Mouse (Mus musculus) gastrocnemius, postnatal 10 days (tissue): ENCODE data around the gene Garnl3. TPM values are rescaled to one million over a fixed set of nuclear protein-coding genes. Genes with fewer than 3 reads are reported as not detected.
A peak's percentile ranks its signal among the peaks of the same experiment; 100 is the strongest.

ENCODE experiments used
- DNase-seq: peaks from one replicate; pipeline ENCODE4 v3.0.0; 2021; ENCODE audit warnings: mixed read lengths
- long read RNA-seq, 2 experiments: library from polyadenylated mRNA; stranded (forward); transcript quantifications; one replicate each; pipeline ENCODE4 v2.0.0; 2021
- total RNA-seq, 2 experiments: library from RNA; stranded (reverse); gene quantifications; 2 replicates each; pipeline ENCODE4 v1.2.3; 2021

Gene Garnl3
- 1 to 10 TPM; 3.1 to 4.7 TPM for total RNA-seq
- long read RNA-seq, experiment 1, partial matches to known transcripts: 1 of 6 reads
- long read RNA-seq, experiment 1, other reads (novel, unspliced or antisense): 5 of 6 reads
- long read RNA-seq, experiment 2, partial matches to known transcripts: 1 of 2 reads
- long read RNA-seq, experiment 2, other reads (novel, unspliced or antisense): 1 of 2 reads

DNA sequence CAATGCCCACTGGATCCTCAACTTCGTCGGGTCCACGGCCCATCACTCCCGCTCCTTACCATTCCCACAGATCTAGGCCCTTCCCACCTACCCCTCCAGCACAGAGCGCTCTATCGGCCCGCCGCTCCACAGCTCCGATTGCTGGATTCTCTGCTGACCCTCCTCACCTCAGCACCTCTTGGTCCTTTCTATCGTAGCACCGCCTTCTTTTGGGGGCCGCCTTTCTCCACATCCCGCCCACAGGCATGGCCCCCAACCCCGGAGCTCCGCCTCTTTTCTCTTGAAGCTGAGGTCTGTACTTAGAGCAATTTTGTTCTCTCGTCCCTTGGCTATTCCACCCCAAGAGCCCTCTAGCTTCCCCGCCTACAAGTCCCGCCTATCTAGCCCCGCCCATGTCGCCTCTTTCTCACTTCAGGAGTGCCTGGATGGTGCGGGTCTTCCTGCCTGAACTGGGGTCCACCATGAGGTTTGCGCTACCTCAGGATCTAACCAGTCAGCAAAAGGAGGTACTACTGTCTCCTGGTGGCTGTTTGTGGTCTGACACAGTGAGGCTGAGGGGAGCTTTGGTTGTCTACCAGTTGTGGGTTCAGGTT, at the start of gene Garnl3:
Gene Garnl3 (minus strand): TSS at position 155 of the 593 bp plus-strand sequence.
- peak; percentile 52 for DNase-seq

DNA sequence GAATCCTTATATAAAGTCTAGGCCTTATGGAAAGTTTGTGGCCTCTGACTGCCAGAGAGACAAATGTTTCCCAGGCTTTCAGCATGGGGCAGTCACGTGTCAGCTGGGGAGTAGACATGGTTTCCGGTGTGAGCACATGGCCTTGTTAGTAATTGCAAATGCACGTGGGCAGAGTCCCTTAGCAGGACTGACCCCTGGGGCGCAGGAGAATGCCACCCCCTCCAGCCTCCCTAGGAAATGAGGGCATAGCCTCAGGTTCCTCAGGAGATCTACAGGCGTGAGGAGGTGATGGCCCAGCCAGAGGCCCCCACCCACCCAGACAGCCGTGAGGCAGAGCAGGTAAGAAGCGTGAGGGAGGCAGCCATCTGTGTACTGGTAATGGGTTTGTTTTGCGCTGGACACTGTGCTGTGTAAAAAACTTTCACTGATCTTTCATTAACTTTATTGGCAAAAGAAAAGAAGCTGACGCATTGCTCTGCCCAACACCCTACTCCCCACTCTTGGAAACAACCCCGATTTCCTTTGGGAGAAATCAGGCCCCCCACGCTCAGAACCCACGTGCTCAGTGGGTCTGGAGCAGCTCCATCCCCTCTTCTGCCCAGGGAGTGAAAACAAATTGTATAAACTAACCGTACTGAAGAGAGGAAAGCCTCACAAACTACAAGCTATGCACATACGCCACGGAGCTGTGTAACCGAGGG, 48.6 kb upstream of the Garnl3 start:
- DNase-seq: no peak

DNA sequence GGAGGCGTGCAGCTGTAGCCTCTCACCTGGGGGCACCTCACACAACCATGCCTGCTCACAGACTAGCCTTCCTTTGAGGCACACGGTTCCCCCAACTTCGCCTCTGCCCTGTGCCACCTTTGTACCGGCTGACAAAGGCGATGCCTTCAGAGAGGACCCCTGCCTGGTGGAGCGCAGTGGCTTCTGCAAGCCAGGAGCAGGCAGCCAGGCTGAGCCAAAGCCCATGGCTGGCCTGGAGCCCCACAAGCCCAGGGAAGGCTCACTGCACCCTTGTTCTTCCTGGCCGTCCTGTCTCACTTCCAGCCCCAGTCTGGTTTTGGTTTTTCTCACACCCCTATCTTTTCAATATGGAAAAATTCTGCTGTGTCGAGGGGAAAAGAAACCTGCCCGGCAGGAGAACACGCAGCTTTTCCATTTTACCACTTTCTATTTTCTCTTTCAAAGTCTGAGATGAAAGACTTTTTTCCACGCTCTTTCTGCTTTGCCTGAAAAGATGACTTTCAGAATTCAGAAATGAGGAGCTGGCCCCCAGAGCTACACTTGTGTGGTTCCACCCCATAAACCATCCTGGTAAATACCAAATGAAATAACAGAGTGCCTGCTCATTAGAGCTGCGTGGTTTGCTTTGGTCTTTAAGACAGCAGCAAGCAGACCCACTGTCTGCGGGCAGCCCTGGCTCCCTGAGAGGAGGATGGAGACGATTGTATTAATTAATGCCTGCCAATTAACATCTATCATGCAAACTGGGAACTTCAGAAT, 47.9 kb upstream of the Garnl3 start:
- DNase-seq: no peak

GRCm38 (mm10) chr2:33178243-33178932, 46.9 kb upstream of the Garnl3 start:
- DNase-seq: peak; percentile 78

DNA sequence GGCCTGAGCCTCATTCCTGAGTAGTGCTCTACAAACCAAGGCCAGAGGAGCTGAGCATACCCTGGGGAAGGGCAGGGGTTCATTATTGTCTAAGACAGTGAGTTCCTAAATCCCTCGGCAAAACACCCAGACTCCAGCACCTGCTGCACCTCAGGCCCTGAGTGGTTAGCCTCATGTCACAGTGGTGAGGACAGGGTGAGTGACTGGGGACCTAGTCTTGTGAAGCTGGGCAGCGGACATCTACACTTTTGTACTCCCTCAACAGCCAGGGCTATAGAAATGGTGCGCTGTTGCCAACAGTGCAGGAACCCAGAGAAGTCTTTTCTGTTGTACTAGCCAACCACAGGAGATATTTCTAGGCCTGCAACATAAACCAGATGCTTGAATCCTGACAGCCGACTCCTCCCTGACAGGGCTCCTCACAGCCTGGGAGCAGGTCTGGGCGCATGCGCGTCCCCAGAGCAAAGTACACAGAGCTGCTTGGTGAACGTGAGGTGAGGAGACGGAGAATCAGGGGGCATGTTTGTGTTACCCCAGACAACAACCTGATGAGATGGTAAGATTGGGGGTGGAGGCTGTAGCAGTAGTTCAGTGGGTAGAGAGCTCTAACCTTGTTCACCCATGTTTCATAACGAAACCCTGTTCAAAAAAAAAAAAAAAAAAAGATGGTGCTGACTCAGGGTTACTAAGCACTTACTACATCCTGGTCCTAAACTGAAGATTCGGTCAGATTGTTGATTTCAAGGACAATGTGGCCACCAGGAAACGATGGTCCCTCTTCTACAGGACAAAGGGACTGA, 46.2 kb upstream of the Garnl3 start:
- DNase-seq: no peak

GRCm38 (mm10) chr2:33176921-33177320, 45.5 kb upstream of the Garnl3 start:
- DNase-seq: no peak

- DNase-seq: no peak
Measured at GRCm38 (mm10) chr2:33176516-33176915, 45.1 kb upstream of the Garnl3 start.

- peak; percentile 63 for DNase-seq
Measured at GRCm38 (mm10) chr2:33173686-33174085, 42.2 kb upstream of the Garnl3 start.

GRCm38 (mm10) chr2:33173126-33173525, 41.7 kb upstream of the Garnl3 start:
- no peak for DNase-seq

DNA sequence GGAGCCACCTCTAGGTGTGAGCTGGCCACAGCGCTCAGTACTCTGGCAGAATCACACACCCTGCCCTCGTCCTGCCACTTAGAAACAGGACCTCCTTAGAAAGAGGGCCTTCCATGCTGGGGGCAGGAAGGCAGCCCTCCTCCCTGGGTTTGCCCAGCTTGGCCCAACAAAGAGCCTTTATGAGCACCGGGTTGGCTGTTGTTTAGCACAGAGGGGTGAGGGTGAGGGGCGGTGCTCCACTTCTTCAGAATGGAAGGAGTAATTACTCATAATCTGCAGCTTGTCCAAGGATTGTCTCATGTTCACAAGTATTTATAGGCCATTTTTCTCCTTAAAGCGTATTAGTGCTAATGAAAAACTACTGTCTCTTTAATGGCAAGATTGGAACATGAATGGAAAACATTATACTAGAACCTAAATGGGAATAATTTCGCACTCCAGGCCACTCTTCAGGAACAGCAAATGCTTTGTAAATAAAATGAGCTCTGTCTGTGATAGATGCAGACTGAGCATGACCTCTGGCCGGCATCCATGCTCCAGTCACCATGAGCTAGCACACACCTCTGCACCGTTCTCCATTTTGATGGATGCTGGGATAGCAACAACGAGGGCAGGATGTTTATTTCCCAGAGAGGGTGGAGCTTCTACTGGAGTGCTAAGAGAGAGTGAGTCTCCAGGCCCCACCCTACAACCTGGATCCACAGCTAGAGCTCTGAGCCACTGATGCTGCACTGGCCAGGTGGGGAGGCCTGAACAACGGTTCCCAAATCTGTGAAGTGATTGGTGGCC, 39.5 kb upstream of the Garnl3 start:
- no peak for DNase-seq

DNA sequence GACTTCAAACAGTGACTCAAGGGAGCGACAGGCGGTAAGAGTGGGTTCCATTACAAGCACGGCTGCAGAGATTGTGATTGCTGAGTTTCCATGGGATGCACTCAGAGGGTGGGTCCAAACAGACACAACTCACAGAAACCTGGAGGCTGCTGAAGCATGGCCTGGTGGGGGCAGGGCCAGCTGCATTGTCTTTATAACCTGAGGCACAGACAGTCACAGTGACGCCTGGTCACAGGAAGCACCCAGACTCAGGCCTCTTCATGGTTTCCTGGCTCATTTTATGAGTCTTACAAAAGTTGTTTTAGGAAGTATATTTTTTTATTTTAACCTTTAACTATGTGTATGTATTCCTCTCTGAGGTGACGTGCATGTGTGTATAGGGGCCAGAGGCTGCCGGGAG, 38.0 kb upstream of the Garnl3 start:
- DNase-seq: no peak

- DNase-seq: no peak
Measured at GRCm38 (mm10) chr2:33167060-33167459, 35.6 kb upstream of the Garnl3 start.

DNA sequence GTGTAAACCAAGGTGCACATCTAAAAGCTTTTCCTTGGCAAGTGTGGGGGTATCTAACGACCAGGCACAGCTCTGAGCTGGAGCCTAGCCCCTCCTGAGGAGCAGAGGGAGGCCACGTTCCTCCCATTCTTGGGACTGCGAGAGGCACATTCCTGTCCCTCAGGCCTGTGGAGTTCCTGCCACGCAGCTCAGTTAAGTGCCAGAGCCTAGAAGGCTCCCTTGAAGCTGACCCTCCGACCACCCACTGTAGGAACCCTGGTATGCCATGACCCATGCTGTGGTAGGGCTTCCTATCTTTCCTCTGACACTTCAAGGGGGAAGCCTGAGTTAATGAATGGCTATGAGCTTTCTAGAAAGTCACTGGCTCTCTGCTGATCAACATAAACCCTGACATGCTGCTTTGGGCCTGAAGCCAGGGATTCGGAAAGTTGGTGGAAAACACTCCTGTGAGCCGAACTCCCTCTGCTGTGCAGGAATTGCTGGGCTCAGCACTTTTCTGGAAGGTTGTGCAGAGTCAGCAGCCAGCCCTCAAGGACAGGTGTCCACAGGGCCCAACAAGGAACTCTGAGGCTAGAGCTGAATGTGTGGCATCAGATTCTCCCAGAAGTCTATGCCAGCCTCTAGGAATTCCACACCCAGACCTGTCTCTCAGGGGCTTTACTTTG, 34.4 kb upstream of the Garnl3 start:
- DNase-seq: no peak

DNA sequence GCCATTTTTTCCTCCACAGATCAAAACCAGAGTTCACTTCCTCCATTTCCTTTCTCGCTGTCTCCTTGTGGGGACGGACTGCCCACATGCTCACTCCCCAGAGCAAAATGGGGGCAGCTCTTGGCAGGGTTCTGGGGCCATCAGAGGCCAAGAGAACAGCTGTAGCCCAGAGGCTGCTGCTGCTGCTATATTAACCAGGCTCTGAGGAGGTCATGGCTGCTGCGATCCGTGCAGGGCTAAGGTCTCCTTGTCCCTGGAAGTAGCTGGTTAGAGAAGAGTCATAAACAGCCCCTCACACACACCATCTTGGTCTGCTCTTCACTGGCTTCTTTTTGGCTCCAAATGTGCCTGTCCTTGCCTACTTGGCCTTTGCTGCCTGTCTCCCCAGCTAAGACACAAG, 33.8 kb upstream of the Garnl3 start:
- DNase-seq: peak; percentile 47

GRCm38 (mm10) chr2:33164646-33165045, 33.2 kb upstream of the Garnl3 start:
- DNase-seq: no peak

- no peak for DNase-seq
Measured at GRCm38 (mm10) chr2:33162126-33162525, 30.7 kb upstream of the Garnl3 start.

DNA sequence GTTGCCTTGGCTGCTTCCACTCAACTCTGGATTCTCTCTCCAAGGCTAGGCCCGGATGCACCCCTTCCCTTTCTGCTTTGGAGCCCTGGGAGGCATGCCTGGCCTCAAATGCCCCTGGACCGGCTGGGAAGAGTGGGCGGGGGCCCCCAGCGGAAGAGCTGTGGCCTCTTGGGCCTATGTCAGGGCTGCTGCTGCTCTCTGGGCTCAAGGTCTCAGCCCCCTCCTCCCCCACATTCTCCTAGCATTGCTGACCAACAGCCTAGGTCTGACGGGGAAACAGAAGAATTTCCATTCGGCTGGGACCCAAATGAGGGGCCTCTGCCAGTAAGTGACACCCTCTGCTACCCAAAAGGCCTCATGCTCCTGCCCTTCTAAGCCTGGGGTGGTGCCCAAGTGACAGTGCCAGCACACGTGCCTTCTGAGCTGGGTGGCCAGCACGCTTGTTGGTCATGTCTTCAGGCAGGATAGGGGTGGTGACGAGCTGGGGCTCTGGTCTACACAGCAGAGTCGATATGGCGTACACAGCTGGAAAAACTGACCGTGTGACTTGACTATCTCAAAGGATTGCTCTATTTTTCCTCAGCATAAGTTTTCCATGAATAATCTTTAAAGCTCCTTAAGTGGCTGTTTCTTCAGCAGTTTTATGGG, 29.0 kb upstream of the Garnl3 start:
- peak; percentile 73 for DNase-seq

- no peak for DNase-seq
Measured at GRCm38 (mm10) chr2:33159593-33159992, 28.1 kb upstream of the Garnl3 start.

- DNase-seq: no peak
Measured at GRCm38 (mm10) chr2:33158895-33159294, 27.4 kb upstream of the Garnl3 start.
